Mouse (Mus musculus) testis, adult 2 months (tissue): ENCODE data around the gene Aspm.

Experiments used
- CTCF ChIP-seq: fragments of 200-500 bp; IDR thresholded peaks from 2 replicates; pipeline ENCODE4 v1.5.1; 2012; ENCODE audit warnings: low read depth, mild to moderate bottlenecking, inconsistent platforms, low read length, moderate library complexity; ENCODE audit not compliant: control insufficient read depth, insufficient read depth, insufficient replicate concordance
- POLR2A ChIP-seq: fragments of 200-500 bp; IDR thresholded peaks from 2 replicates; pipeline ENCODE4 v1.6.1; 2012; ENCODE audit warnings: low read depth, mild to moderate bottlenecking, inconsistent platforms, low read length, moderate library complexity; ENCODE audit not compliant: control insufficient read depth

GRCm38 (mm10) chr1:139481146-139481545 lies 26.6 kb downstream of the Aspm start:
- TF ChIP-seq CTCF (no peak), POLR2A (no peak)
